Mouse (Mus musculus) gastrocnemius, adult 8-10 months (tissue): Measurements from ENCODE around the gene Dad1. TPM values are rescaled to one million over a fixed set of nuclear protein-coding genes. Genes with fewer than 3 reads are reported as not detected.

Experiments used
- DNase-seq, 2 experiments: peaks; one replicate each; pipeline ENCODE4 v3.0.0; 2022; ENCODE audit warnings: low spot score in 2 of 2
- total RNA-seq, 4 experiments: library from RNA; stranded (reverse); gene quantifications; 2 replicates each; pipeline ENCODE4 v1.2.4; 2022

Dad1 gene
- total RNA-seq, 4 experiments from 2014 or later, result 66.1 to 73.7 (median 72.3) TPM

GRCm38 (mm10) chr14:54206309-54206708 lies 47.6 kb downstream of the Dad1 start:
- no peak for DNase-seq

GRCm38 (mm10) chr14:54205904-54206303 lies 48.0 kb downstream of the Dad1 start:
- DNase-seq, result no peak

GRCm38 (mm10) chr14:54204786-54205185 lies 49.1 kb downstream of the Dad1 start:
- no peak for DNase-seq

GRCm38 (mm10) chr14:54204311-54204710 lies 49.6 kb downstream of the Dad1 start:
- DNase-seq, result no peak

GRCm38 (mm10) chr14:54203776-54204175 lies 50.1 kb downstream of the Dad1 start:
- no peak for DNase-seq

GRCm38 (mm10) chr14:54203207-54203606 lies 50.7 kb downstream of the Dad1 start:
- DNase-seq, result no peak

- DNase-seq, result no peak
These were observed 53.5 kb downstream of the Dad1 start for GRCm38 (mm10) chr14:54200363-54200762.

- no peak for DNase-seq
These were observed 54.2 kb downstream of the Dad1 start for GRCm38 (mm10) chr14:54199662-54200061.

GRCm38 (mm10) chr14:54197740-54198139 lies 56.2 kb downstream of the Dad1 start:
- DNase-seq, result no peak

- DNase-seq, result no peak
These were observed 58.0 kb downstream of the Dad1 start for GRCm38 (mm10) chr14:54195838-54196423.

GRCm38 (mm10) chr14:54193354-54194133 lies 60.4 kb downstream of the Dad1 start:
- DNase-seq, result no peak

- DNase-seq, result no peak
These were observed 61.4 kb downstream of the Dad1 start for GRCm38 (mm10) chr14:54192462-54192847.

GRCm38 (mm10) chr14:54191594-54192461 lies 62.1 kb downstream of the Dad1 start:
- no peak for DNase-seq

- no peak for DNase-seq
These were observed 62.9 kb downstream of the Dad1 start for GRCm38 (mm10) chr14:54191026-54191390.

- no peak for DNase-seq
These were observed 63.4 kb downstream of the Dad1 start for GRCm38 (mm10) chr14:54190305-54191025.

GRCm38 (mm10) chr14:54189255-54189654 lies 64.6 kb downstream of the Dad1 start:
- no peak for DNase-seq

GRCm38 (mm10) chr14:54187211-54187610 lies 66.7 kb downstream of the Dad1 start:
- no peak for DNase-seq
